Mouse (Mus musculus) ES-E14 (cell line): ENCODE data around the gene Cfap57. TPM values are rescaled to one million over a fixed set of nuclear protein-coding genes. Genes with fewer than 3 reads are reported as not detected.

ENCODE experiments used
- DNase-seq: peaks from one replicate; pipeline ENCODE4 v3.0.0-alpha.2; 2013; ENCODE audit warnings: low read depth, low spot score
- H3K27ac ChIP-seq: 2 replicates; pipeline ENCODE4 v1.5.1; 2012; ENCODE audit warnings: low read depth, mild to moderate bottlenecking, low read length, moderate library complexity, mixed read lengths; ENCODE audit not compliant: poor library complexity, insufficient read depth, severe bottlenecking
- H3K36me3 ChIP-seq: 2 replicates; pipeline ENCODE4 v1.6.1; 2012; ENCODE audit warnings: mild to moderate bottlenecking, low read length, moderate library complexity, mixed read lengths; ENCODE audit not compliant: control insufficient read depth, poor library complexity, insufficient read depth, severe bottlenecking
- H3K4me1 ChIP-seq, 2 experiments: fragments of 150-350 bp in 1 of 2; sonication (generic) in 1 of 2; 2 replicates each; pipeline ENCODE4 v1.6.1; 2012; ENCODE audit warnings: low read length in 2 of 2, mild to moderate bottlenecking in 1 of 2, mixed read lengths in 1 of 2; ENCODE audit not compliant: control insufficient read depth in 2 of 2, insufficient read depth in 2 of 2, poor library complexity in 1 of 2
- H3K4me3 ChIP-seq, 2 experiments: fragments of 150-350 bp in 1 of 2; sonication (generic) in 1 of 2; 2 replicates each; pipeline ENCODE4 v1.5.1; 2012; ENCODE audit warnings: low read length in 2 of 2, low read depth in 1 of 2, mild to moderate bottlenecking in 1 of 2, mixed read lengths in 1 of 2; ENCODE audit not compliant: insufficient read depth in 1 of 2, poor library complexity in 1 of 2, severe bottlenecking in 1 of 2
- H3K9ac ChIP-seq: 2 replicates; pipeline ENCODE4 v1.6.1; 2012; ENCODE audit warnings: low read depth, mild to moderate bottlenecking, low read length, mixed read lengths; ENCODE audit not compliant: poor library complexity, insufficient read depth, severe bottlenecking
- H3K9me3 ChIP-seq: fragments of 150-350 bp; sonication (generic); 2 replicates; pipeline ENCODE4 v1.6.1; 2012; ENCODE audit warnings: low read depth, mild to moderate bottlenecking, low read length; ENCODE audit not compliant: control insufficient read depth, insufficient read depth
- CHD2 ChIP-seq: IDR thresholded peaks from 2 replicates; pipeline ENCODE4 v1.6.1; 2014; ENCODE audit warnings: mild to moderate bottlenecking, low read depth, low read length, inconsistent platforms
- HCFC1 ChIP-seq: IDR thresholded peaks from 2 replicates; pipeline ENCODE4 v1.6.1; 2012; ENCODE audit warnings: low read length, inconsistent platforms, borderline replicate concordance; ENCODE audit not compliant: insufficient read depth
- MAFK ChIP-seq: IDR thresholded peaks from 2 replicates; pipeline ENCODE4 v1.6.1; 2014; ENCODE audit warnings: mild to moderate bottlenecking, low read depth, low read length, inconsistent platforms; ENCODE audit not compliant: insufficient read depth
- ZC3H11A ChIP-seq: IDR thresholded peaks from 2 replicates; pipeline ENCODE4 v1.6.1; 2012; ENCODE audit warnings: low read depth, mild to moderate bottlenecking, inconsistent platforms, low read length, borderline replicate concordance
- ZNF384 ChIP-seq: IDR thresholded peaks from 2 replicates; pipeline ENCODE4 v1.6.1; 2012; ENCODE audit warnings: low read depth, low read length, inconsistent platforms
- in situ Hi-C, 2 experiments: fragments of 600-800 bp; cut with MboI; formaldehyde crosslinking; loops; one replicate each; pipeline ENCODE4 v1.15.1; 2025; ENCODE audit warnings: low sequenced_read_pairs in 2 of 2, inconsistent platforms in 1 of 2; ENCODE audit not compliant: unreplicated experiment in 2 of 2
- total RNA-seq: library from RNA; depleted of rRNA; stranded (reverse); fragments of 300-350 nt; gene quantifications from 2 replicates; pipeline ENCODE4 v1.2.3, GENCODE M21; 2012

The Cfap57 gene
- total RNA-seq, 1 experiment: 0.18 TPM

- peaks cover 2 to 24% of the 10 kb centered on the region in 2 experiments; a peak in 2 of 4 replicates for H3K4me1 ChIP-seq
- H3K36me3 ChIP-seq: peaks cover 6% of the 10 kb centered on the region; the same call in 1 of the 2 replicates
- TF ChIP-seq HCFC1: no peak
- no peak for TF ChIP-seq MAFK
- no peak for TF ChIP-seq ZC3H11A
- no peak for TF ChIP-seq ZNF384
- TF ChIP-seq CHD2: no peak
- H3K9me3 ChIP-seq: no peaks in the 10 kb centered on the region
- no peak for DNase-seq
- peak overlapping the region; percentile 61 to 70; a peak in 2 of 4 replicates for H3K4me3 ChIP-seq
- peak overlapping the region; percentile 71 for H3K9ac ChIP-seq
- peak overlapping the region; percentile 89; the same call in 1 of the 2 replicates for H3K27ac ChIP-seq
- in situ Hi-C loops: no loop called here
These were observed 76.0 kb downstream of the Cfap57 start for GRCm38 (mm10) chr4:118544441-118545127.

DNA sequence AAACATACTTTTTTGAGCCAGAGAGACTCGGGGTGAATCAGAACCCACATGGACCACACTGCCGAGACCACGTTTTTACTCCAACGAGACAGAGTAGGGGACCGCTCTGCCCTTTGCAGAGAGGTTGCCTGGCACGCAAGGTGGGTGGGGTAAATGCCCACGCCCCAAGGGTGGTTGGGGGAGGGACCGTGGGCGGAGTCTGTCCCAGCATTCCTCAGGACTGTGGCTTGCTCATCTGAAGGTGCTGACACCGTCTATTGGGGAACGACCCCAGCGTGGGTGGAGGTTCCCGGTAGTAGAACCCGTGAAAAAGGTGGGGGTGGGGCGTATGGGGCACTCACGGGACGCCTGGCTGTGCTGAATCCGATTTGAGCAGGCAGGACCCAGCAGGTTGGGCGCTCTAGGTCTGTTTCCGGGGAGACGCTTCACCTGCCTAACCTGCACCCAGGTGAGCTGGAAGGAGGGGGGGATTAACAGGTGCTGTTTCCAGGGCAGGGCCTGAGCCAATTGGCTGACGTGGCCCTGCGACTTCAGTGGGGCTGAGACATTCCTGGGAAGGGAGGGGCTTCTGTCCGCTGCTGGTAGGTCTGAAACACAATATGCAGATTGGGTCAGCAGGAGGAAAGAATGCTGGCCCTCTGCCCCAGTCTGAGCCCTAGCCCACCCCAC, 76.9 kb downstream of the Cfap57 start, which contains the start of gene Tmem125:
Gene Tmem125, minus strand, starts transcription at position 453 of the 669 bp plus-strand sequence.
- Histone ChIP-seq H3K9me3 (no peaks in the 10 kb centered on the region), H3K9ac (peak within 1 kb of the TSS; percentile 71), H3K36me3 (peaks cover 6% of the 10 kb centered on the region; the same call in 1 of the 2 replicates), H3K27ac (peak within 1 kb of the TSS; percentile 89), H3K4me3 (peak within 1 kb of the TSS; percentile 61 to 70), H3K4me1 (peaks cover 3 to 27% of the 10 kb centered on the region in 2 experiments; a peak in 2 of 4 replicates)
- DNase-seq: peak; percentile 45
- TF ChIP-seq MAFK (no peak), CHD2 (no peak), ZC3H11A (no peak), HCFC1 (no peak), ZNF384 (no peak)
- in situ Hi-C loops: no loop called here

DNA sequence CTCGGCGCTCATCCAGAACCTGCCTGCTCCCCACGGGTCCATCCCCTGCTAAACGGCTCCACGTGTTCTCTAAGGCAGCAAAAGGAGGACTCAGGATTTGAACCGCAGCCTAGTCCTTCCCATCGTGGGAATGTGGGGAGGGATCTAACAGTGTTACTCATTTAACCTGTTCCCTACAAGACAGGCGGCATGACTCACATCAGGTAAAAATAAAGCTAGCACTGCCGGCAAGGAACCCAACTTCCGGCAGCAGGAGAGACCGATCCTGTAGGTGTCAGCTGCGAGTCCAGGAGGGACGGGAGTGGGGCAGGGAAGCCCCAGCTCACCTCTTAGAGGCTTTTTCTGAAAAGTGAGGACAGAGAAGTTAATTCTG, 77.4 kb downstream of the Cfap57 start:
- H3K9ac ChIP-seq: peak overlapping the region; percentile 54
- H3K36me3 ChIP-seq: peaks cover 6% of the 10 kb centered on the region; the same call in 1 of the 2 replicates
- DNase-seq: peak; percentile 35
- TF ChIP-seq HCFC1: no peak
- TF ChIP-seq ZC3H11A: no peak
- no peak for TF ChIP-seq CHD2
- TF ChIP-seq MAFK: no peak
- no peak for TF ChIP-seq ZNF384
- peak overlapping the region; percentile 89; the same call in 1 of the 2 replicates for H3K27ac ChIP-seq
- in situ Hi-C loops: no loop called here
- H3K4me1 ChIP-seq: peaks cover 3 to 27% of the 10 kb centered on the region in 2 experiments; a peak in 2 of 4 replicates
- H3K9me3 ChIP-seq: no peaks in the 10 kb centered on the region
- H3K4me3 ChIP-seq: peak overlapping the region; percentile 61 to 70

DNA sequence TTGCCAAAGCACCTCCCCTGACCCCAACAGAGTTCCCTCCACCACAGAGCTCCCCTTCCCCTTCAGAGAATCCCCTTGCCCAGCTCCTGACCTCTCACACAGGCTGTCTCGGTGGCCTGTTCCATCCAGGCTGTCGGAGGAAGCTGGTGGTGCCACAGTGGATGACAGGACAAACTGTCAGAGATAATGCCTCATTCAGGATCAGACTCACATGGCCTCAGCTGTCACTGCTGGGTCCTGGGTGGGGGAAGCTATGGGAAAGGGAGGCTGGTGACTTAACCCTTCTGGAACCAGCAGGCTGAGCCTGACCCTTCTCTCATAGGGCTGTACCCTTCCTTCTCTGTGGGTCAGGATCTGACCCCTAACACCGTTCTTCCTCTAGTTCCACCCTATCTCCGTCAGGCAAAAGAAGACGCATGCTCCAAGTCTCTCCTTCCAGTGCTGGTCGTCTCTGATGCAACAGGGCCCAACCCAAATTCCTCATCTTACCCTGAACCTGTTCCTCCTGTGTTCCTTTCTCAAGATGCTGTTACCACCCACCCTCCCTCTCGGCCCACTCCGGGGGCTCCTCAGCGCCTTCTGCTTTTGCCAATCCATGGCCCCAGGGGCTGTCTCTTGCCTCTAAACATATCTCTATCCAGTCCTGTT, 77.9 kb downstream of the Cfap57 start:
- TF ChIP-seq CHD2 (no peak), HCFC1 (no peak), ZC3H11A (no peak), ZNF384 (no peak), MAFK (no peak)

More for the DNA sequence above, 77.9 kb downstream of the Cfap57 start:
- H3K9ac ChIP-seq: peak overlapping the region; percentile 54
- peak overlapping the region; percentile 61 to 70 for H3K4me3 ChIP-seq
- H3K4me1 ChIP-seq: peaks cover 3 to 27% of the 10 kb centered on the region in 2 experiments; a peak in 2 of 4 replicates
- peaks cover 6% of the 10 kb centered on the region; the same call in 1 of the 2 replicates for H3K36me3 ChIP-seq
- no peak for DNase-seq
- in situ Hi-C loops: no loop called here
- H3K9me3 ChIP-seq: no peaks in the 10 kb centered on the region
- peak overlapping the region; percentile 89; the same call in 1 of the 2 replicates for H3K27ac ChIP-seq
